Mouse (Mus musculus): ENCODE results near the gene Sept9.
"Not testable (repeated sequence)": the region's sequence is repeated elsewhere in the genome, so short reads cannot be mapped to it uniquely, and the experiment has no call there.

The Sept9 gene

GRCm38 (mm10) chr11:117331361-117332241, 132.1 kb downstream of the Sept9 start:
- DNase-seq: no peak

- no peak for DNase-seq
Observed at GRCm38 (mm10) chr11:117332242-117333149, 133.0 kb downstream of the Sept9 start.

DNA sequence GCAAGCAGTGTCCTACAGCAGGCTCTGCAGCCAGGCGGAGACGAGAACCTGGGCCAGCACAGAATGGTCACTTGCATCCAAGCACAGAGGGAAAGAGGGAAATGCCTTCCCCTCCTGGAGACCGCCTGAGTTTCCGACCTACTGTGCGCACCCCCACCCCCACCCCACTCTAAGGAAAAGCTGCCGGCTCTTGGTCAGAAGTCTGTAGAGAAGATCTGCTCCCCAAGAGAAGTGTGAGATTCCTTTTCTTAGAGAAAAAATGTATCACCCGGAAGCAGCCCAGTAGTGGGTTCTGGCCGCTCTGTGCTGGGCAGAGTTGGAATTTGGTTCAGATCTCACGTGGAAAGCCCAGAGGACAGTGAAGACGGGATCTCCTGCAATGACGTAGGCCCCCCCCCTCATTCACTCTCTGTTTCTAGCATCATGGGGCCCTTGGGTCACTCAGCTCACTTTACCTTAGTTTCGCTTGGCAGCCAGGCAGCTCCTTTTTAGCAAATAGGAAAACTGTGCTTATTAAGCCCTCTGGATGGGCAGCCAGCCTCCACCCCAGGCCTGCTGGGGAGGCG, 133.8 kb downstream of the Sept9 start:
- DNase-seq: no peak

DNA sequence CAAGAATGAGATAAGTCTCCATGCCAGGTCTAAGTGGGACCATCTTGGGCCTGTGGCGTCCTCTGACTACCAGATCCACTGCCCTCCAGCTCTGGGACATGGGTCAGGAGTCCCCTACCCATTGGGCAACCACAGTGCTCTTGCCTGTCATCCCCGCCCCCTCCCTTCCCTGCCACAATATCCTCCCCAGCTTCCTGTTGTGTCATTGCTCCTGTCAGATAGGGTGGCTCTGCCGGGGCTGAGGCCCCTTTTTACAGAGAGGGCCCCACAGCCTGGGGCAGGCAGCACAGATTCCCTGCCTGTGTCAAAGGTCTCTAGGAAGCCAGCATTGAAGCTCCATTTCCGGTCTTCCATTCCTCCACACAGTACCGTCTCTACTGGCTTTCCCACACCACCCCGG, 134.6 kb downstream of the Sept9 start:
- no peak for DNase-seq

DNA sequence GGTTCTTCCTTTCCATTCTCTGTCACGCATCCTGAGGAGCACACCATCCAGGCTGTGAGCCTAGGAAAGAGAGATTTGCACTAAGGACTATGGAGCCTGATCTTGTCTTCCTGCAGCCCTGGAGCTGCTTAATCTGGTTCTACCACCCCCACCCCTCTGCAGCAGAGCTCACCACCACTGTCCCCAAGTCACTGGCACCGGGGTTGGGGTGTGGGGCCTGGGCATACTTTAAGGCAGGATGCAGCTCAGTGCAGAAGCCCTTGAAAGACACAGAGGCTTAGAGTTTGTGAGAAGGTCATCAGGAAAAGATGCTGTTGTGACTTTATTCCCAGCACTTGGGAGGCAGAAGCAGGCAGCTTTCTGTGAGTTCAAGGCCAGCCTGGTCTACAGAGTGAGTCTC, 135.7 kb downstream of the Sept9 start:
- DNase-seq: no peak

DNA sequence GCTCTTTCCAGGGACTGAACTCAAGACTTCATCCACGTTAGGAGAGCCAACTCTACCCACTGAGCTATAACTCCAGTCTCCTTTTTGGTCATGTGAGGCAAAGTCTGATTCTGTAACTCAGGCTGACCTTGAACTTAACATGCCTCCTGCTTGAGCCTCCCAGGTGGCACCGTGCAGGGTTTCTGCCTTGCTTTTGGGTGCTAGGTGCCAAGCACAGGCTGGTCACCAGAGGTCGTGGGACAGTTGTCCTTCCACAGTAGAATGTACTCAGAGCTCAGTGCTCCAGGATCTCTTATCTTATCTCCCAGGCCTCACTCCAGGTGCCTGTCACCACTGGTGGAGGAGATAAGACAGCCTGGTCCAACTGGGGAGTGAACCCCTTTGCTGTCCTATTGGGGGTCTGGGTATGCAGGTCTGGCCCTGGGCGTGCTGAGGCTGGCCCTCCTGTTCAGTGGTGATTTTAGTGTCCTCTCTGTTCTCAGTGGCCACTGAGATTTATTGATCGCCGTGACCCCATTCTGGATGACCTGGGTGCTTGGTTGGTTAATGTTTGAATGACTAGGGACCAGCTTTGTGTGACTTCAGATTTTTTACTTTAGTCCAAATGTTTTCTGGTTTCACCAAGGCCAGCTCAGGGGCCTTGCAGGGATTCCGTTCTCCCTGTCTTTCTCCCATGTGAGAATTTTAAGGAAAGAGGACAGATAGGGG, 136.8 kb downstream of the Sept9 start:
- no peak for DNase-seq

GRCm38 (mm10) chr11:117337749-117338148, 138.3 kb downstream of the Sept9 start:
- DNase-seq: no peak

DNA sequence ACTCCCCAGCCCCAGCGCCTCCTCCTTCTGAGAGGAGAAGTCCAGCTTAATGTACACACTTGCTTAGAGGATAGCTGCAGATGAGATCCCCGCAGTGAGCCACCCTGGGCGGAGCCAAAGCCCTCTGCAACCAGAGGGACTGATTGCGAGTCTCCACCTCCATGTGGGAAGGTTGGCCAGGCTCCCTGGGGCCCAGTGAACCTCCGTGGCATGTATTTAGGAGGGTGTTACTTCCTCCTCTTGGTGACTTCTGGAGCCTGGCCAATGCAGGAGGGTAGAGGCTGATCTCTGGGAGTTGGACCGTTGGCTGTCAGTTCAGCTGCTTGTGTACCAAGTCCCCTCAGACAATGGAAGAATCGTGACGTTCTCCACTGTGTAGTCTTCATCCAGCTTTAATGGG, 139.0 kb downstream of the Sept9 start:
- no peak for DNase-seq

- DNase-seq: no peak
Observed at GRCm38 (mm10) chr11:117339050-117339449, 139.6 kb downstream of the Sept9 start.

GRCm38 (mm10) chr11:117341218-117341617, 141.8 kb downstream of the Sept9 start:
- no peak for DNase-seq

- DNase-seq: no peak
Observed at GRCm38 (mm10) chr11:117342076-117342475, 142.6 kb downstream of the Sept9 start.

DNA sequence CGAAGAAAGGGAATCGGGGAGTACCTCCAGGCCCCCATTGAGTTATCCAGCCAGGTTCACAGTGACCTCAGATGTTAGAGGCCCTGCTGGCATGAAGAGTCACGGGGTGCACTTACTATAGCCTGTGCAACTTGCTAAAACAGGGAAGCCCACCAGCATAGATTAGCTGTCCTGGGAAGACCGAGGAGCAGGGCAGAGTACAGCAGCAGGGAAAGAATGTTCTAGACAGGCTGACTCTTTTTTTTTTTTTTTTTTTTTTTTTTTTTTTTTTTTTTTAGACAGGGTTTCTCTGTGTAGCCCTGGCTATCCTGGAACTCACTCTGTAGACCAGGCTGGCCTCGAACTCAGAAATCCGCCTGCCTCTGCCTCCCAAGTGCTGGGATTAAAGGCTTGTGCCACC, 143.0 kb downstream of the Sept9 start:
- not testable (repeated sequence) for DNase-seq

GRCm38 (mm10) chr11:117343800-117344199, 144.3 kb downstream of the Sept9 start:
- DNase-seq: no peak

- no peak for DNase-seq
Observed at GRCm38 (mm10) chr11:117344339-117345021, 145.0 kb downstream of the Sept9 start.

- DNase-seq: no peak
Observed at GRCm38 (mm10) chr11:117345022-117345765, 145.7 kb downstream of the Sept9 start.

DNA sequence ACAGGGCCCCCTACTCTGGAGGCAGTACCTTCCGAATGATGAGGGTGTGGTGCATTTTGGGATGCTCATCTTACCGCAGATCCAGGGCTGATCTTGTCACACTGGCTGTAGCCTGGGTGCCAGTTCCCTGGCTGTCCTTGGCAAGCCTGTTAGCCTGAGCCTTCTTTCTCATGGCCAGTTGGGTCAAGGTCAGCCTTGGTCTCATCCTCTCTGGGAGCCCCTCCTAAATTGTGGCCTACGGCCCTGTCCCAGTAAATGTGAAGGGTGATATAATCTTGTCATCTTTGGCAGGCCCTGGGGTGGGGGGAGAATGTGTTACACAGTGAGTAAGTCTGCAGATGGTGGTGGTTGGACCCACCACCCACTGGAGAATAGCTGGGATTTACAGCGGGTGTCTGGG, 147.8 kb downstream of the Sept9 start:
- no peak for DNase-seq

DNA sequence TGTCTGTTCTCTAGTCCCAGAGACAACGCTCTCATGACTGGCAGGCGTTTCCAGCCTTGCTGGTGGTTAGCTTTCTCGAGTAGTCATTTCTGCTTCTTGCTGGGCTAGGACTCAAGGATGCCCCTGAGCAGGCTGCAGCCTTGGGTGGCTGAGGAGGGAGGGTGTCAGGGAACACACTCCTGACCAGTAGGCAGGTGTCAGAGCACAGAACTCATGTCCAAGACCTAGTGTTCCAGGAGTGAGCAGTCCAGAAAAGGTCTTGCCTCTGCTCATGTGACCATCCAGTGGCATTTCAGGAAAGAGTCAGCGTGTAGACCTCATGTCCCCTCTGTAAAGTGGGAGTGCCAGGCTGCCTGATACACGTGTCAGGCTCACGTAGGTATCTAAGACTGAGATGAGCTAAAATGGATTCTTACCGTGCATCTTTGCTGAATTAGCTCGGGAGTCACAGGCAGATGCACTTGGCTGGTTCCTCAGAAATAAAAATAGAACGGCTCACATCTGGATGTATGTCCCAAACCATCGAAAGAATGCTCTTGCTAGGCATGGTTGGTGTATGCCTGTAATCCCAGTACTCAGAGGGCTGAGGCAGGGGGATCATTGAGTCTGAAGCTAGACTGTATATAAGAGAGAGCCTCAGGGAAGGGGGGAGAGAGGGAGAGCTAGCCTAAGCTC, 149.1 kb downstream of the Sept9 start:
- DNase-seq: no peak

- DNase-seq: no peak
Observed at GRCm38 (mm10) chr11:117349429-117350363, 150.2 kb downstream of the Sept9 start.

- no peak for DNase-seq
Observed at GRCm38 (mm10) chr11:117350462-117351222, 151.2 kb downstream of the Sept9 start.

All from cerebellum, adult 8-10 months (tissue).